Mouse (Mus musculus): Measurements from ENCODE around the gene Sec13. TPM values are rescaled to one million over a fixed set of nuclear protein-coding genes. Genes with fewer than 3 reads are reported as not detected.
A peak's percentile ranks its signal among the peaks of the same experiment; 100 is the strongest.

Gene Sec13
- polyA plus RNA-seq (2014; fragmentation: Nextera tagmentation; extraction: Ambion mirVana) = 288 and 299 TPM in 2 replicates

- 7% methylated on average over 41 of the region's 41 CpGs for WGBS
- peak within 1 kb of the TSS; percentile 76 for H3K9ac ChIP-seq (ENCODE audit: low read length)
- ATAC-seq (peak; percentile 91), DNase-seq (ENCODE audit: low spot score) (peak; percentile 94)
- H3K4me1 ChIP-seq (ENCODE audit: control insufficient read depth, insufficient read depth, low read length) = peaks cover 6% of the 10 kb centered on the region
- H3K9me3 ChIP-seq (replicated peaks; ENCODE audit: control insufficient read depth, low read length) = no peaks in the 10 kb centered on the region
- no peak within 1 kb of the TSS; the same call in 1 of the 2 replicates for H3K27ac ChIP-seq (ENCODE audit: low read depth, low read length)
- H3K4me3 ChIP-seq (ENCODE audit: low read depth, low read length) = peak within 1 kb of the TSS; percentile 80
- H3K36me3 ChIP-seq (ENCODE audit: control insufficient read depth, insufficient read depth, low read length) = peaks cover 27% of the 10 kb centered on the region
- H3K27me3 ChIP-seq (replicated peaks; ENCODE audit: control insufficient read depth, insufficient read depth, low read length) = no peaks in the 10 kb centered on the region
- peak within 1 kb of the TSS; percentile 72 for H3K4me2 ChIP-seq (ENCODE audit: low read length)
Measured at GRCm38 (mm10) chr6:113740236-113741217, at the start of gene Sec13. Gene Sec13, minus strand, starts transcription at chr6:113740743.

- Histone ChIP-seq H3K4me3 (ENCODE audit: low read depth, low read length) (no peak overlapping the region), H3K9me3 (replicated peaks; ENCODE audit: control insufficient read depth, low read length) (no peaks in the 10 kb centered on the region), H3K27me3 (replicated peaks; ENCODE audit: control insufficient read depth, insufficient read depth, low read length) (no peaks in the 10 kb centered on the region), H3K9ac (ENCODE audit: low read length) (no peak overlapping the region), H3K36me3 (ENCODE audit: control insufficient read depth, insufficient read depth, low read length) (peaks cover 18% of the 10 kb centered on the region), H3K27ac (ENCODE audit: low read depth, low read length) (no peak overlapping the region), H3K4me2 (ENCODE audit: low read length) (no peak overlapping the region), H3K4me1 (ENCODE audit: control insufficient read depth, insufficient read depth, low read length) (no peaks in the 10 kb centered on the region)
- ATAC-seq = no peak
- 58% methylated on average over 6 of the region's 6 CpGs for WGBS
- no peak for DNase-seq (ENCODE audit: low spot score)
Measured at GRCm38 (mm10) chr6:113787459-113787968, 47.0 kb upstream of the Sec13 start.

- Histone ChIP-seq H3K27me3 (replicated peaks; ENCODE audit: control insufficient read depth, insufficient read depth, low read length) (no peaks in the 10 kb centered on the region), H3K4me1 (ENCODE audit: control insufficient read depth, insufficient read depth, low read length) (no peaks in the 10 kb centered on the region), H3K4me3 (ENCODE audit: low read depth, low read length) (no peak overlapping the region), H3K27ac (ENCODE audit: low read depth, low read length) (no peak overlapping the region), H3K4me2 (ENCODE audit: low read length) (no peak overlapping the region), H3K9ac (ENCODE audit: low read length) (no peak overlapping the region), H3K9me3 (replicated peaks; ENCODE audit: control insufficient read depth, low read length) (no peaks in the 10 kb centered on the region), H3K36me3 (ENCODE audit: control insufficient read depth, insufficient read depth, low read length) (peaks cover 20% of the 10 kb centered on the region)
- no peak for DNase-seq (ENCODE audit: low spot score)
- 88% methylated on average over 7 of the region's 7 CpGs for WGBS
- ATAC-seq = no peak
Measured at GRCm38 (mm10) chr6:113785658-113786057, 45.1 kb upstream of the Sec13 start.

- H3K4me1 ChIP-seq (ENCODE audit: control insufficient read depth, insufficient read depth, low read length) = no peaks in the 10 kb centered on the region
- ATAC-seq (no peak), DNase-seq (ENCODE audit: low spot score) (no peak)
- H3K4me3 ChIP-seq (ENCODE audit: low read depth, low read length) = no peak overlapping the region
- 48% methylated on average over 7 of the region's 7 CpGs for WGBS
- no peaks in the 10 kb centered on the region for H3K9me3 ChIP-seq (replicated peaks; ENCODE audit: control insufficient read depth, low read length)
- H3K27ac ChIP-seq (ENCODE audit: low read depth, low read length) = no peak overlapping the region
- peaks cover 15% of the 10 kb centered on the region for H3K36me3 ChIP-seq (ENCODE audit: control insufficient read depth, insufficient read depth, low read length)
- no peak overlapping the region for H3K4me2 ChIP-seq (ENCODE audit: low read length)
- H3K27me3 ChIP-seq (replicated peaks; ENCODE audit: control insufficient read depth, insufficient read depth, low read length) = no peaks in the 10 kb centered on the region
- H3K9ac ChIP-seq (ENCODE audit: low read length) = no peak overlapping the region
Measured at GRCm38 (mm10) chr6:113778229-113778753, 37.7 kb upstream of the Sec13 start.

GRCm38 (mm10) chr6:113768804-113769203 lies 28.3 kb upstream of the Sec13 start:
- Histone ChIP-seq H3K4me3 (ENCODE audit: low read depth, low read length) (no peak overlapping the region), H3K4me2 (ENCODE audit: low read length) (no peak overlapping the region), H3K27ac (ENCODE audit: low read depth, low read length) (no peak overlapping the region), H3K27me3 (replicated peaks; ENCODE audit: control insufficient read depth, insufficient read depth, low read length) (no peaks in the 10 kb centered on the region), H3K9me3 (replicated peaks; ENCODE audit: control insufficient read depth, low read length) (no peaks in the 10 kb centered on the region), H3K4me1 (ENCODE audit: control insufficient read depth, insufficient read depth, low read length) (no peaks in the 10 kb centered on the region), H3K9ac (ENCODE audit: low read length) (no peak overlapping the region), H3K36me3 (ENCODE audit: control insufficient read depth, insufficient read depth, low read length) (peaks cover 39% of the 10 kb centered on the region)
- ATAC-seq = no peak
- DNase-seq (ENCODE audit: low spot score) = no peak
- 75% methylated on average over 11 of the region's 11 CpGs for whole genome bisulfite sequencing

- Histone ChIP-seq H3K27me3 (replicated peaks; ENCODE audit: control insufficient read depth, insufficient read depth, low read length) (no peaks in the 10 kb centered on the region), H3K9ac (ENCODE audit: low read length) (no peak overlapping the region), H3K27ac (ENCODE audit: low read depth, low read length) (no peak overlapping the region), H3K36me3 (ENCODE audit: control insufficient read depth, insufficient read depth, low read length) (peaks cover 56% of the 10 kb centered on the region), H3K4me2 (ENCODE audit: low read length) (no peak overlapping the region), H3K4me1 (ENCODE audit: control insufficient read depth, insufficient read depth, low read length) (no peaks in the 10 kb centered on the region), H3K9me3 (replicated peaks; ENCODE audit: control insufficient read depth, low read length) (no peaks in the 10 kb centered on the region), H3K4me3 (ENCODE audit: low read depth, low read length) (no peak overlapping the region)
- DNase-seq (ENCODE audit: low spot score) (peak; percentile 88), ATAC-seq (peak; percentile 46; the same call in 1 of the 2 replicates)
- WGBS = 26% methylated on average over 7 of the region's 7 CpGs
Measured at GRCm38 (mm10) chr6:113761644-113762043, 21.1 kb upstream of the Sec13 start.

- no peaks in the 10 kb centered on the region for H3K4me1 ChIP-seq (ENCODE audit: control insufficient read depth, insufficient read depth, low read length)
- H3K4me3 ChIP-seq (ENCODE audit: low read depth, low read length) = no peak overlapping the region
- peaks cover 23% of the 10 kb centered on the region for H3K36me3 ChIP-seq (ENCODE audit: control insufficient read depth, insufficient read depth, low read length)
- no peaks in the 10 kb centered on the region; the same call in 1 of the 2 replicates for H3K27me3 ChIP-seq (replicated peaks; ENCODE audit: control insufficient read depth, insufficient read depth, low read length)
- H3K9me3 ChIP-seq (replicated peaks; ENCODE audit: control insufficient read depth, low read length) = no peaks in the 10 kb centered on the region
- no peak overlapping the region for H3K4me2 ChIP-seq (ENCODE audit: low read length)
- 62% methylated on average over 17 of the region's 17 CpGs for WGBS
- H3K27ac ChIP-seq (ENCODE audit: low read depth, low read length) = no peak overlapping the region
- no peak overlapping the region for H3K9ac ChIP-seq (ENCODE audit: low read length)
- ATAC-seq (no peak), DNase-seq (ENCODE audit: low spot score) (no peak)
Measured at GRCm38 (mm10) chr6:113749119-113749685, 8.7 kb upstream of the Sec13 start.

- Histone ChIP-seq H3K36me3 (ENCODE audit: control insufficient read depth, insufficient read depth, low read length) (peaks cover 23% of the 10 kb centered on the region), H3K9ac (ENCODE audit: low read length) (no peak overlapping the region), H3K4me3 (ENCODE audit: low read depth, low read length) (no peak overlapping the region), H3K27me3 (replicated peaks; ENCODE audit: control insufficient read depth, insufficient read depth, low read length) (no peaks in the 10 kb centered on the region; the same call in 1 of the 2 replicates), H3K4me1 (ENCODE audit: control insufficient read depth, insufficient read depth, low read length) (no peaks in the 10 kb centered on the region), H3K9me3 (replicated peaks; ENCODE audit: control insufficient read depth, low read length) (no peaks in the 10 kb centered on the region), H3K4me2 (ENCODE audit: low read length) (no peak overlapping the region), H3K27ac (ENCODE audit: low read depth, low read length) (no peak overlapping the region)
- no peak for ATAC-seq
- WGBS = 49% methylated on average over 26 of the region's 26 CpGs
- DNase-seq (ENCODE audit: low spot score) = no peak
Measured at GRCm38 (mm10) chr6:113748351-113748750, 7.8 kb upstream of the Sec13 start.

Data from forebrain, embryonic 14.5 days (tissue).